18 mouse cellular contexts compared by ENCODE assay signal in the genomic region with DNA sequence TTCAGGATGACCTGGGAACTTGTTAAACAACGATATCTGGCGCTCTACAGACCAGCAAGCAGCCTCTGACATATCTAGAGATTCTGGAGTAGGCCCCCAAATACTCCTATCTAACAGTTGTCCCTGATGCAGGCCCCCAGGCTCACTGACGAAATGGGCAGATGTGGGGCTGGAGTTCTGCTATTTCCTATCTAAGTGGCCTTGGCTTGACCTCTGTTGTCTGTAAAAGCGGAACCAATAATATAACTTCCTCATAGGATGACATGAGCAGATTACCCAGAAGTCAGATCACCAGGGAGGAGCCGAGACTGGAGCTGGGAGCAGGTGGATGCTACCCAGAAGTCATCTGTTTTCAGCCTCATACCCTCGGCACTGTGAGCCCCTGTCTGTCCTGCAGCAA. TPM values are rescaled to one million over a fixed set of nuclear protein-coding genes. Genes with fewer than 3 reads are reported as not detected.
A peak's percentile ranks its signal among the peaks of the same experiment; 100 is the strongest.
DNase-seq lines count a peak whose midpoint lies in the region; ATAC-seq and TF ChIP-seq lines count a peak whose summit lies in the region.
"Had no signal": no experiment of that assay in that cellular context is flagged by ENCODE, and none has a peak within 500 bp of the region (broad histone marks: within the 10 kb centered on the region; RNA-seq: fewer than 3 reads in every experiment).

No protein-coding gene starts in this region.

- H3K9ac ChIP-seq in lung, postnatal 0 days (replicated peaks; ENCODE audit: low read depth), result no peak overlapping the region
- peak overlapping the region; percentile 37 for H3K9ac ChIP-seq in MEL (ENCODE audit: control insufficient read depth, low read depth, low read length, poor library complexity, severe bottlenecking)
- H3K9ac ChIP-seq: lung, embryonic 15.5 days; neural tube, embryonic 12.5 days had no signal

- no peak for TF ChIP-seq POLR2A in lung, adult 2 months (IDR thresholded peaks at IDR 0.05; ENCODE audit: borderline replicate concordance, extremely low read depth, low read depth, low read length)
- peak; percentile 30 to 45; a peak in 1 of 4 replicates for TF ChIP-seq POLR2A in MEL (IDR thresholded peaks at IDR 0.05; ENCODE audit: control insufficient read depth in 1 of 2, insufficient read depth in 1 of 2, low read depth in 1 of 2, low read length in 2 of 2, poor library complexity in 1 of 2)
- TF ChIP-seq POLR2A in small intestine, adult 2 months (IDR thresholded peaks at IDR 0.05; ENCODE audit: low read depth, low read length), result no peak

- H3K36me3 ChIP-seq in lung, postnatal 0 days (ENCODE audit: insufficient read depth, low read length), result no peaks in the 10 kb centered on the region
- peaks cover 0 to 9% of the 10 kb centered on the region in 2 experiments; a peak in 2 of 4 replicates for H3K36me3 ChIP-seq in MEL (ENCODE audit: control insufficient read depth in 1 of 2, insufficient read depth in 2 of 2, low read length in 2 of 2)
- no peaks in the 10 kb centered on the region for H3K36me3 ChIP-seq in small intestine, adult 2 months (ENCODE audit: control insufficient read depth, insufficient read depth, low read length)
- H3K36me3 ChIP-seq: lung, embryonic 15.5 days; neural tube, embryonic 12.5 days had no signal

- H3K4me3 ChIP-seq in lung, postnatal 0 days (ENCODE audit: low read depth, low read length), result no peak overlapping the region
- H3K4me3 ChIP-seq in lung, adult 2 months (replicated peaks; ENCODE audit: extremely low read depth, low read depth, low read length), result no peak overlapping the region
- peak overlapping the region; percentile 6 to 9 for H3K4me3 ChIP-seq in MEL (ENCODE audit: control insufficient read depth in 1 of 2, insufficient read depth in 1 of 2, low read depth in 2 of 2, low read length in 2 of 2)
- no peak overlapping the region for H3K4me3 ChIP-seq in small intestine, adult 2 months (ENCODE audit: low read depth, low read length)
- no peak overlapping the region for H3K4me3 ChIP-seq in layer of hippocampus, adult 2 months
- H3K4me3 ChIP-seq: lung, embryonic 15.5 days; neural tube, embryonic 12.5 days had no signal

- no peaks in the 10 kb centered on the region for H3K27me3 ChIP-seq in lung, postnatal 0 days (replicated peaks; ENCODE audit: insufficient read depth, low read length)
- no peaks in the 10 kb centered on the region for H3K27me3 ChIP-seq in MEL (ENCODE audit: control insufficient read depth in 1 of 2, insufficient read depth in 2 of 2, low read length in 2 of 2)
- no peaks in the 10 kb centered on the region for H3K27me3 ChIP-seq in small intestine, adult 2 months (ENCODE audit: control insufficient read depth, insufficient read depth, low read length)
- H3K27me3 ChIP-seq: lung, embryonic 15.5 days; neural tube, embryonic 12.5 days had no signal

- H3K4me2 ChIP-seq in lung, postnatal 0 days (replicated peaks; ENCODE audit: low read depth, low read length), result no peak overlapping the region
- H3K4me2 ChIP-seq: lung, embryonic 15.5 days; neural tube, embryonic 12.5 days had no signal

- H3K79me2 ChIP-seq in MEL (ENCODE audit: control insufficient read depth, insufficient read depth, low read length, poor library complexity), result no peaks in the 10 kb centered on the region

- peak; percentile 40 for DNase-seq in lung, postnatal 0 days (ENCODE audit: low spot score)
- no peak for DNase-seq in lung, adult 2 months
- peak; percentile 88 for DNase-seq in MEL (ENCODE audit: low read depth, low spot score)
- DNase-seq in layer of hippocampus, adult 2 months (ENCODE audit: low spot score in 2 of 2), result no peak
- no peak for DNase-seq in cerebellum, postnatal 36 days
- DNase-seq: adrenal gland, postnatal 10 days; left cerebral cortex, postnatal 4 days; midbrain, embryonic 14.5 days had no signal

- no peak overlapping the region for H3K27ac ChIP-seq in lung, postnatal 0 days (ENCODE audit: low read length)
- peak overlapping the region; percentile 60 for H3K27ac ChIP-seq in MEL (ENCODE audit: control insufficient read depth, low read depth, low read length)
- H3K27ac ChIP-seq in small intestine, adult 2 months (ENCODE audit: insufficient read depth, low read depth, low read length), result 0 out of 2 replicates have a peak overlapping the region, but pooled peaks have one; percentile 17
- H3K27ac ChIP-seq in layer of hippocampus, adult 2 months, result no peak overlapping the region
- H3K27ac ChIP-seq: kidney, postnatal 0 days; lung, embryonic 15.5 days; neural tube, embryonic 12.5 days had no signal

- no peaks in the 10 kb centered on the region for H3K9me3 ChIP-seq in lung, postnatal 0 days (ENCODE audit: low read length)
- no peaks in the 10 kb centered on the region for H3K9me3 ChIP-seq in MEL (replicated peaks; ENCODE audit: insufficient read depth, low read length)
- H3K9me3 ChIP-seq: lung, embryonic 15.5 days; neural tube, embryonic 12.5 days had no signal

- peak; percentile 38; the same call in 1 of the 2 replicates for ATAC-seq in lung, postnatal 0 days
- peak; percentile 85 for ATAC-seq in granulocyte monocyte progenitor cell, adult 5-6 weeks (replicated peaks; ENCODE audit: poor library complexity, severe bottlenecking)

- WGBS in lung, postnatal 0 days, result 54% methylated on average over 6 of the region's 6 CpGs
- WGBS in lung, adult 2 months, result 60% methylated on average over 6 of the region's 6 CpGs
- 54% methylated on average over 6 of the region's 6 CpGs for WGBS in small intestine, adult 2 months

- TF ChIP-seq CTCF in lung, postnatal 0 days (IDR thresholded peaks at IDR 0.05), result no peak
- no peak for TF ChIP-seq CTCF in lung, adult 2 months (IDR thresholded peaks at IDR 0.05; ENCODE audit: insufficient read depth, low read length)
- TF ChIP-seq CTCF in MEL (IDR thresholded peaks at IDR 0.05 in 2 of 3, conservative IDR thresholded peaks at IDR 0.05 in 1 of 3; ENCODE audit: control insufficient read depth in 1 of 3, insufficient read depth in 1 of 3, low read depth in 2 of 3, low read length in 3 of 3, poor library complexity in 1 of 3, severe bottlenecking in 1 of 3), result no peak
- TF ChIP-seq CTCF in small intestine, adult 2 months (IDR thresholded peaks at IDR 0.05; ENCODE audit: extremely low read depth, insufficient read length, insufficient replicate concordance, low read depth, low read length), result no peak
- TF ChIP-seq CTCF in layer of hippocampus, adult 2 months (conservative IDR thresholded peaks at IDR 0.05), result no peak

- TF ChIP-seq EP300 in lung, postnatal 0 days (IDR thresholded peaks at IDR 0.05), result no peak
- TF ChIP-seq EP300 in MEL (IDR thresholded peaks at IDR 0.05; ENCODE audit: low read depth in 1 of 2, low read length in 2 of 2), result peak; percentile 69 to 89

- no peak for TF ChIP-seq RAD21 in MEL (IDR thresholded peaks at IDR 0.05; ENCODE audit: low read depth, low read length)

- no peaks in the 10 kb centered on the region for H3K4me1 ChIP-seq in lung, postnatal 0 days (ENCODE audit: insufficient read depth, low read depth, low read length)
- no peaks in the 10 kb centered on the region for H3K4me1 ChIP-seq in lung, adult 2 months (ENCODE audit: control insufficient read depth, insufficient read depth, low read length)
- peaks cover 11 to 31% of the 10 kb centered on the region in 2 experiments for H3K4me1 ChIP-seq in MEL (ENCODE audit: control insufficient read depth in 1 of 2, insufficient read depth in 2 of 2, low read length in 2 of 2)
- no peaks in the 10 kb centered on the region; the same call in 1 of the 2 replicates for H3K4me1 ChIP-seq in small intestine, adult 2 months (ENCODE audit: control insufficient read depth, insufficient read depth, insufficient read length, low read length)
- H3K4me1 ChIP-seq: lung, embryonic 15.5 days; neural tube, embryonic 12.5 days had no signal

TF ChIP-seq in MEL, 35 proteins besides CTCF, POLR2A, EP300 and RAD21 (continues in another document):
- TF ChIP-seq MYB (IDR thresholded peaks at IDR 0.05; ENCODE audit: low read depth, low read length) (no peak), CHD1 (IDR thresholded peaks at IDR 0.05; ENCODE audit: low read depth, low read length) (no peak), RCOR1 (IDR thresholded peaks at IDR 0.05; ENCODE audit: low read depth, low read length) (peak; percentile 43; the same call in 1 of the 2 replicates), ZMIZ1 (IDR thresholded peaks at IDR 0.05; ENCODE audit: low read depth, low read length) (no peak), POLR2AphosphoS2 (IDR thresholded peaks at IDR 0.05; ENCODE audit: low read length) (no peak), ELF1 (IDR thresholded peaks at IDR 0.05; ENCODE audit: low read depth, low read length) (peak; percentile 40; the same call in 1 of the 2 replicates), GABPA (IDR thresholded peaks at IDR 0.05; ENCODE audit: low read depth, low read length) (no peak), ZC3H11A (IDR thresholded peaks at IDR 0.05; ENCODE audit: low read depth, low read length) (no peak), KAT2A (conservative IDR thresholded peaks at IDR 0.05; ENCODE audit: low read depth, low read length) (no peak), NELFE (IDR thresholded peaks at IDR 0.05; ENCODE audit: low read depth, low read length) (peak; percentile 31; the same call in 1 of the 2 replicates), MEF2A (IDR thresholded peaks at IDR 0.05; ENCODE audit: extremely low read depth, insufficient replicate concordance, low read depth, low read length, poor library complexity, severe bottlenecking) (no peak)

RNA-seq across cellular contexts. Expression of a gene that starts 27.2 kb away (rescaled TPM):
- polyA plus RNA-seq in lung, postnatal 0 days (2015; fragmentation: Nextera tagmentation; extraction: Ambion mirVana), result 0.06 TPM in 1 of 2 replicates, not detected in the other
- 0.06 and 0.12 TPM in 2 replicates for polyA plus RNA-seq in lung, adult 2 months (2012; rRNA removed)
- total RNA-seq in MEL (2012; rRNA removed), result 0.92 and 1.5 TPM in 2 replicates
- polyA plus RNA-seq in MEL (2012; ENCODE audit: insufficient read depth in 1 of 2, insufficient read length in 2 of 2, low read depth in 1 of 2, low replicate concordance in 2 of 2, missing spikeins in 1 of 2), result under 1 TPM in 1 of 2 experiments, not detected in 1; 0.86 TPM
- not detected in 2 replicates for total RNA-seq in granulocyte monocyte progenitor cell, adult 5-6 weeks (2014; fragmentation: Nextera tagmentation)
- total RNA-seq in granulocyte monocyte progenitor cell, adult 5-6 weeks (2017), result not detected in 2 replicates
- polyA plus RNA-seq in small intestine, adult 2 months (2012; rRNA removed), result 0.09 and 0.60 TPM in 2 replicates
- under 1 TPM in 1 of 2 experiments, not detected in 1; 0.10 TPM for total RNA-seq in layer of hippocampus, adult 2 months (2021)
- total RNA-seq: heart, adult 18-20 months; heart, postnatal 25 days; left cerebral cortex, postnatal 4 days had no signal
- polyA plus RNA-seq: forebrain, embryonic 11.5 days; kidney, postnatal 0 days; lung, embryonic 15.5 days had no signal

RNA-seq across cellular contexts. Expression of a gene that starts 40.6 kb away (rescaled TPM):
- 0.10 TPM in 1 of 2 replicates, not detected in the other for polyA plus RNA-seq in lung, postnatal 0 days (2015; fragmentation: Nextera tagmentation; extraction: Ambion mirVana)
- 0.34 TPM in 1 of 2 replicates, not detected in the other for polyA plus RNA-seq in lung, adult 2 months (2012; rRNA removed)
- total RNA-seq in MEL (2012; rRNA removed), result 1.2 and 1.6 TPM in 2 replicates
- polyA plus RNA-seq in MEL (2012; ENCODE audit: insufficient read depth in 1 of 2, insufficient read length in 2 of 2, low read depth in 1 of 2, low replicate concordance in 2 of 2, missing spikeins in 1 of 2), result under 1 TPM in 1 of 2 experiments, not detected in 1; 0.70 TPM
- 0.47 and 0.49 TPM in 2 replicates for total RNA-seq in granulocyte monocyte progenitor cell, adult 5-6 weeks (2014; fragmentation: Nextera tagmentation)
- total RNA-seq in granulocyte monocyte progenitor cell, adult 5-6 weeks (2017), result 1.1 and 2.3 TPM in 2 replicates
- polyA plus RNA-seq in small intestine, adult 2 months (2012; rRNA removed), result 0.42 and 1.4 TPM in 2 replicates
- total RNA-seq in layer of hippocampus, adult 2 months (2021), result not detected
- total RNA-seq: heart, postnatal 25 days; layer of hippocampus, postnatal 14 days had no signal
- polyA plus RNA-seq: cortical plate, adult 2 months; forebrain, embryonic 11.5 days; midbrain, embryonic 14.5 days had no signal

Comparison
In these comparisons a context has a peak if more than half of its experiments do, and no peak if none do; other contexts are left out.
1. DNase-seq: peak in lung, postnatal 0 days (single experiment) and MEL (single experiment); none in lung, adult 2 months (single experiment), layer of hippocampus, adult 2 months (0 of 2) and cerebellum, postnatal 36 days (0 of 2).
2. H3K27ac ChIP-seq: peak in MEL (single experiment) and small intestine, adult 2 months (single experiment); none in lung, postnatal 0 days (single experiment) and layer of hippocampus, adult 2 months (single experiment).
3. H3K4me3 ChIP-seq: peak in MEL (2 of 2); none in lung, postnatal 0 days (single experiment), lung, adult 2 months (single experiment), small intestine, adult 2 months (single experiment) and layer of hippocampus, adult 2 months (single experiment).
4. POLR2A ChIP-seq: peak in MEL (2 of 2); none in lung, adult 2 months (single experiment) and small intestine, adult 2 months (single experiment).